Mouse (Mus musculus): ENCODE measurements around the gene Lmo4.

- no peak for TF ChIP-seq CTCF (IDR thresholded peaks at IDR 0.05; ENCODE audit: low read depth, low read length)
- TF ChIP-seq POLR2AphosphoS5 (IDR thresholded peaks at IDR 0.05; ENCODE audit: insufficient replicate concordance, low read depth, low read length): no peak
- TF ChIP-seq GATA1 (IDR thresholded peaks at IDR 0.05; ENCODE audit: borderline replicate concordance, low read length): no peak
Observed at GRCm38 (mm10) chr3:144254281-144254680, 49.3 kb upstream of the Lmo4 start.
